Mouse (Mus musculus) neutrophil, adult 5-6 weeks (primary cell): ENCODE measurements around the gene 1700003E16Rik. TPM values are rescaled to one million over a fixed set of nuclear protein-coding genes. Genes with fewer than 3 reads are reported as not detected.

Experiments used
- ATAC-seq: fragments of 151-379, 151-347 bp; 2 replicates; pipeline ENCODE4 v1.8.0; 2017; ENCODE audit warnings: mild to moderate bottlenecking, moderate TSS enrichment; ENCODE audit not compliant: insufficient number of reproducible peaks, poor library complexity, low FRiP score, severe bottlenecking; ENCODE audit errors: extremely low read depth
- total RNA-seq: library from RNA; stranded (forward); fragments of 200-1000 nt; gene quantifications from 2 replicates; pipeline ENCODE4 v1.2.3, GENCODE M21; 2017

The 1700003E16Rik gene
- total RNA-seq, 1 experiment from 2014 or later, result not detected

GRCm38 (mm10) chr6:83124851-83125312 lies 31.3 kb upstream of the 1700003E16Rik start:
- ATAC-seq, result peak; percentile 59

GRCm38 (mm10) chr6:83125331-83125730 lies 30.9 kb upstream of the 1700003E16Rik start, which contains the start of gene Ino80b:
Ino80b (minus strand) TSS chr6:83125431.
- ATAC-seq, result no peak

- no peak for ATAC-seq
Observed at GRCm38 (mm10) chr6:83127419-83127818, 28.8 kb upstream of the 1700003E16Rik start.

GRCm38 (mm10) chr6:83131469-83132034 lies 24.7 kb upstream of the 1700003E16Rik start:
- ATAC-seq, result peak; percentile 54; the same call in 1 of the 2 replicates

- no peak for ATAC-seq
Observed at GRCm38 (mm10) chr6:83132176-83132919, 23.9 kb upstream of the 1700003E16Rik start.

GRCm38 (mm10) chr6:83134226-83134625 lies 22.0 kb upstream of the 1700003E16Rik start:
- no peak for ATAC-seq

- no peak for ATAC-seq
Observed at GRCm38 (mm10) chr6:83134951-83135513, 21.2 kb upstream of the 1700003E16Rik start, which contains the start of gene Rtkn. Rtkn (plus strand) TSS chr6:83135463.

- no peak for ATAC-seq
Observed at GRCm38 (mm10) chr6:83135571-83136161, 20.5 kb upstream of the 1700003E16Rik start.

GRCm38 (mm10) chr6:83136291-83136880 lies 19.8 kb upstream of the 1700003E16Rik start:
- no peak for ATAC-seq

- ATAC-seq, result no peak; the same call in 1 of the 2 replicates
Observed at GRCm38 (mm10) chr6:83136881-83137575, 19.2 kb upstream of the 1700003E16Rik start.

GRCm38 (mm10) chr6:83137576-83137950 lies 18.6 kb upstream of the 1700003E16Rik start:
- no peak for ATAC-seq

GRCm38 (mm10) chr6:83138056-83138455 lies 18.1 kb upstream of the 1700003E16Rik start:
- ATAC-seq, result no peak

GRCm38 (mm10) chr6:83140044-83140443 lies 16.2 kb upstream of the 1700003E16Rik start:
- no peak for ATAC-seq

- ATAC-seq, result no peak
Observed at GRCm38 (mm10) chr6:83141636-83142035, 14.6 kb upstream of the 1700003E16Rik start.

- no peak for ATAC-seq
Observed at GRCm38 (mm10) chr6:83142211-83142731, 13.9 kb upstream of the 1700003E16Rik start.

- no peak for ATAC-seq
Observed at GRCm38 (mm10) chr6:83142886-83143285, 13.3 kb upstream of the 1700003E16Rik start.

GRCm38 (mm10) chr6:83145209-83145608 lies 11.0 kb upstream of the 1700003E16Rik start:
- ATAC-seq, result no peak

GRCm38 (mm10) chr6:83145805-83146204 lies 10.4 kb upstream of the 1700003E16Rik start:
- no peak for ATAC-seq
